Mouse (Mus musculus): ENCODE measurements at regions not wholly inside any gene's neighbourhood (a gene's known extent, or its start where the extent isn't known, plus 50 kb on each side); places are given as distances from the start of the nearest gene placed in this dataset.

DNA sequence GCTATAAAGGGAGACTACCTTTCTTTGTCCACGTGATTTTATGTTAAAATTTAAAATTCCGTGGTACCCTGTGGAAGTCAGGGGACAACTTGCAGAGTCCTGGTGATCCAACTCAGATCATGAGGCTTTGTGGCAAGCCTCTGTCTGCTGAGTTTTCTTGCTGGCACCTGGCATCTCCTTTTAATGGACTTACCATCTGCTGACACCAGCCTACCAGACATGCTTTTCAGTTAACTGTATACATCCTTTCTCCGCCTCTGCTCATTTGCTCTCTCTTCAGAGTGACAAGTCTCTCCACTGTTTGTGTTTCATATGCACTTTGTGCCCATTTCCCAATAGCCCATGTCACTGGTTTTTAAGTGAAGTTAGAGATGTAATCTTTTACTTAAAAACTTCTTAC, 382.1 kb upstream of the Kcnh8 start:
- H3K27ac ChIP-seq (ENCODE audit: low read length) = no peak overlapping the region
- H3K36me3 ChIP-seq (ENCODE audit: control insufficient read depth, insufficient read depth) = no peaks in the 10 kb centered on the region
- H3K9ac ChIP-seq (ENCODE audit: low read length) = no peak overlapping the region
- H3K27me3 ChIP-seq (ENCODE audit: control insufficient read depth, insufficient read depth, low read length) = no peaks in the 10 kb centered on the region
- H3K4me1 ChIP-seq (ENCODE audit: control insufficient read depth, insufficient read depth, low read length) = no peaks in the 10 kb centered on the region
- no peak overlapping the region for H3K4me2 ChIP-seq (ENCODE audit: low read depth, low read length)
- H3K4me3 ChIP-seq (ENCODE audit: low read length) = no peak overlapping the region
- no peaks in the 10 kb centered on the region for H3K9me3 ChIP-seq (replicated peaks; ENCODE audit: control insufficient read depth, low read length)
- 79% methylated on average over 3 of the region's 3 CpGs for WGBS
- no peak for ATAC-seq (replicated peaks; ENCODE audit: extremely low read depth, insufficient read depth, low FRiP score)

- ATAC-seq (replicated peaks; ENCODE audit: extremely low read depth, insufficient read depth, low FRiP score) = no peak
- Histone ChIP-seq H3K4me3 (ENCODE audit: low read length) (no peak overlapping the region), H3K36me3 (ENCODE audit: control insufficient read depth, insufficient read depth) (no peaks in the 10 kb centered on the region), H3K9me3 (replicated peaks; ENCODE audit: control insufficient read depth, low read length) (no peaks in the 10 kb centered on the region), H3K9ac (ENCODE audit: low read length) (no peak overlapping the region), H3K27me3 (ENCODE audit: control insufficient read depth, insufficient read depth, low read length) (no peaks in the 10 kb centered on the region), H3K27ac (ENCODE audit: low read length) (no peak overlapping the region), H3K4me2 (ENCODE audit: low read depth, low read length) (no peak overlapping the region), H3K4me1 (ENCODE audit: control insufficient read depth, insufficient read depth, low read length) (no peaks in the 10 kb centered on the region)
Measured at GRCm38 (mm10) chr17:52217411-52217810, 384.3 kb upstream of the Satb1 start.

DNA sequence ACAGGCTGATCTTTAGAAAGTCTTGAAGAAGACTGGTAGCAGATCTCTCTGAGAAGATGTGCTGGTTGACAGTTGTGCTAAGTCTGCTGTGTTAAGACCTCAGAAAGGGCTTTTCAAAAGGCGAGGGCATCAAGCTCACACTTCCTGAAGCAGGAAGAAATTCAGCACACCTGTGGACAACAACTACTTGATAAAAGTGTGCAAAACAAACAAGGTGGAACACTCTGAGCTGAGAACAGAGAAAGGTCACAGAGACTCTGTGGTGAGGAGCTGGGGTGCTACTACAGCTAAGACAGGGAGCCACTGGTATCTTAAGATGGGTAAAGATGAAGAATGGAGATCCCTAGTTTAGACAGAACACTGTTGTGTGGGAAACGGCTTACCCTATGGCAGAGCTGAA, 379.9 kb upstream of the Satb1 start:
- no peaks in the 10 kb centered on the region for H3K27me3 ChIP-seq (ENCODE audit: control insufficient read depth, insufficient read depth, low read length)

DNA sequence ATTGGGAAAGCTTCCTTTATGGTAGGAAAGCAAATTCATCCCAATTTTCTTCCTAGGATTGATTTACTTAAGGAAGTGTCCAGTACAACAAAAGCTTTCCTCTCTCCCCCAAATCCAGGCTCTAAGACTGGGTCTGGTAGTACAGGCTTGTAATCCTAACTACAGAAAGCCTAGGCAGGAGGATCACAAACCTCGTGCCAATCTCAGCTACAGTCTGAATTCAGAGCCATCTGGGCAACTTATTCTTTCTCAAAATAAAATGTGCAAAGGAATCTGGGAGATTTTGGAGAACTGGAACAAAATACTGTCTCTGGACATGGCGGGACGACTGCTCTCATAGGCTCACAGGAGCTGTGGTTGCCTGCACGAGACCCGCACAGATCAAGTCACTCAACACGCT, 377.4 kb upstream of the Satb1 start:
- H3K4me1 ChIP-seq (ENCODE audit: control insufficient read depth, insufficient read depth, low read length) = no peaks in the 10 kb centered on the region
- no peaks in the 10 kb centered on the region for H3K9me3 ChIP-seq (replicated peaks; ENCODE audit: control insufficient read depth, low read length)
- 71% methylated on average over 6 of the region's 6 CpGs for WGBS
- no peaks in the 10 kb centered on the region for H3K36me3 ChIP-seq (ENCODE audit: control insufficient read depth, insufficient read depth)
- no peak for ATAC-seq (replicated peaks; ENCODE audit: extremely low read depth, insufficient read depth, low FRiP score)
- H3K4me2 ChIP-seq (ENCODE audit: low read depth, low read length) = no peak overlapping the region
- no peak overlapping the region for H3K9ac ChIP-seq (ENCODE audit: low read length)
- no peak overlapping the region for H3K4me3 ChIP-seq (ENCODE audit: low read length)
- no peaks in the 10 kb centered on the region for H3K27me3 ChIP-seq (ENCODE audit: control insufficient read depth, insufficient read depth, low read length)
- H3K27ac ChIP-seq (ENCODE audit: low read length) = no peak overlapping the region

More for the DNA sequence above, 379.9 kb upstream of the Satb1 start:
- Histone ChIP-seq H3K4me2 (ENCODE audit: low read depth, low read length) (no peak overlapping the region), H3K27ac (ENCODE audit: low read length) (no peak overlapping the region; the same call in 1 of the 2 replicates), H3K4me3 (ENCODE audit: low read length) (no peak overlapping the region), H3K36me3 (ENCODE audit: control insufficient read depth, insufficient read depth) (no peaks in the 10 kb centered on the region), H3K9me3 (replicated peaks; ENCODE audit: control insufficient read depth, low read length) (no peaks in the 10 kb centered on the region), H3K4me1 (ENCODE audit: control insufficient read depth, insufficient read depth, low read length) (no peaks in the 10 kb centered on the region), H3K9ac (ENCODE audit: low read length) (no peak overlapping the region)
- 67% methylated on average over 2 of the region's 2 CpGs for WGBS
- peak; percentile 41; the same call in 1 of the 2 replicates for ATAC-seq (replicated peaks; ENCODE audit: extremely low read depth, insufficient read depth, low FRiP score)

DNA sequence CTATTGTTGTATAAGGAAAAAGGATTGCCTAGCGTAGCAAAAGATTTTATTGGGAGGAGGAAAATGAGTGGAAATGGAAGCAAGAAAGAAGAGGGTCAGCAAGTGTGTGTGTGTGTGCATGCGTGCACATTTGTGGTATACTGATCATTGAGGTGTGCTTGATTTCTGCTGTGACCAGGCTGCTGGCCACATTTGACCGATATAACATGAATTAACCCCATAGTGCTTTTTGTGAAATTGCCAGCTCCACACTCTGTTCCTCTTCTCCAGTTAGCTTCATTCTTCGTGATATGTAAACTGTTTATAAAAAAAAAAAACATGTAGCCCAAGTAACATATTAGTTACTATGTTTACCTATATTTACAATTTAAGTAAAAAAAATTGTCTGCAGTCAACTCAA, 364.6 kb upstream of the Satb1 start:
- Histone ChIP-seq H3K4me1 (ENCODE audit: control insufficient read depth, insufficient read depth, low read length) (no peaks in the 10 kb centered on the region), H3K36me3 (ENCODE audit: control insufficient read depth, insufficient read depth) (no peaks in the 10 kb centered on the region), H3K4me3 (ENCODE audit: low read length) (no peak overlapping the region), H3K9ac (ENCODE audit: low read length) (no peak overlapping the region), H3K9me3 (replicated peaks; ENCODE audit: control insufficient read depth, low read length) (no peaks in the 10 kb centered on the region), H3K27ac (ENCODE audit: low read length) (no peak overlapping the region), H3K27me3 (ENCODE audit: control insufficient read depth, insufficient read depth, low read length) (no peaks in the 10 kb centered on the region), H3K4me2 (ENCODE audit: low read depth, low read length) (no peak overlapping the region)
- WGBS = 86% methylated on average over 4 of the region's 4 CpGs
- no peak for ATAC-seq (replicated peaks; ENCODE audit: extremely low read depth, insufficient read depth, low FRiP score)

DNA sequence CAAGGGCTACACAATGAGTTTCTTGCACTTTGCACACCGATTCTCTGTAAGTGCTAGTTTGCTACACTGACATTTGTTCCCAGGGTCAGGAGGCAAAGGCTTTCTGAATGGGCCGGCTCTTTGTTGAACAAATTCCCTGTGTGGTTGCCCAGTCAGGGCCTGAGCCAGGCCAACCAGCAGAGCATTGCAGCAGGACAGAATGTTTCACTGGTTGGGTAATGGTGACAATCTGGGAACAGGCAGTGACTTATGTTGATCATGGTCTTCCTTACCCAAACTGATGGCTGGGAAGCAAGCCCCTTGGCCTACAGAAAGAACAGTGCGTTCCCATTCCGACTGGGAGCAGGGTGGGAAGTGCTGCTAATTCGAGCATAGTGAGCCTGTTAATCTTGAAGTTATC, 363.7 kb upstream of the Satb1 start:
- Histone ChIP-seq H3K4me1 (ENCODE audit: control insufficient read depth, insufficient read depth, low read length) (no peaks in the 10 kb centered on the region), H3K27me3 (ENCODE audit: control insufficient read depth, insufficient read depth, low read length) (no peaks in the 10 kb centered on the region), H3K27ac (ENCODE audit: low read length) (no peak overlapping the region), H3K36me3 (ENCODE audit: control insufficient read depth, insufficient read depth) (no peaks in the 10 kb centered on the region), H3K9me3 (replicated peaks; ENCODE audit: control insufficient read depth, low read length) (no peaks in the 10 kb centered on the region), H3K9ac (ENCODE audit: low read length) (no peak overlapping the region), H3K4me2 (ENCODE audit: low read depth, low read length) (no peak overlapping the region), H3K4me3 (ENCODE audit: low read length) (no peak overlapping the region)
- 79% methylated on average over 5 of the region's 5 CpGs for whole genome bisulfite sequencing
- no peak for ATAC-seq (replicated peaks; ENCODE audit: extremely low read depth, insufficient read depth, low FRiP score)

DNA sequence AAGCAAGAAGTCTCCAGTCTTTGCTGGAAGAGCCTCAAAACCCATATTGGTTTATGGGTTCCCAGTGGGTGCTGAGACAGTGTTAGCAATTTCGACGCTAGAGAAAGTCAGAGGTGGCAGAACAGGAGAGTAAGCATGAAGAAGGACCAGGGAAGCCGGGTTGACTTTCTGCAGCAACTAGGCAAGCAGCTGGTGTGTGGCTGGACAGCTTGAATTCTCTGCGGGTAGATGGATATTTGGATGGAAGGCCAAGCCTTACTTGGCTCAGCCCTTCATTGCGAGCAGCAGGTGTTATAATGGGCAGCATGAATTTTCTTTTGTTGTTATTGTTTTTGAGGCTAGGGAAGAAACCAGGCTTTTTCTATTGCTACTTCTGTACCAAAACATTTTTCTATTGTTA, 362.7 kb upstream of the Satb1 start:
- Histone ChIP-seq H3K9ac (ENCODE audit: low read length) (no peak overlapping the region), H3K27me3 (ENCODE audit: control insufficient read depth, insufficient read depth, low read length) (no peaks in the 10 kb centered on the region), H3K4me2 (ENCODE audit: low read depth, low read length) (no peak overlapping the region), H3K4me3 (ENCODE audit: low read length) (no peak overlapping the region), H3K36me3 (ENCODE audit: control insufficient read depth, insufficient read depth) (no peaks in the 10 kb centered on the region), H3K9me3 (replicated peaks; ENCODE audit: control insufficient read depth, low read length) (no peaks in the 10 kb centered on the region), H3K4me1 (ENCODE audit: control insufficient read depth, insufficient read depth, low read length) (no peaks in the 10 kb centered on the region), H3K27ac (ENCODE audit: low read length) (no peak overlapping the region)
- WGBS = 80% methylated on average over 5 of the region's 5 CpGs
- no peak for ATAC-seq (replicated peaks; ENCODE audit: extremely low read depth, insufficient read depth, low FRiP score)

GRCm38 (mm10) chr17:52191064-52191682, 358.1 kb upstream of the Satb1 start:
- Histone ChIP-seq H3K4me1 (ENCODE audit: control insufficient read depth, insufficient read depth, low read length) (no peaks in the 10 kb centered on the region), H3K27ac (ENCODE audit: low read length) (no peak overlapping the region)

GRCm38 (mm10) chr17:52182706-52183105, 349.6 kb upstream of the Satb1 start:
- H3K4me2 ChIP-seq (ENCODE audit: low read depth, low read length) = no peak overlapping the region
- no peaks in the 10 kb centered on the region for H3K4me1 ChIP-seq (ENCODE audit: control insufficient read depth, insufficient read depth, low read length)
- no peak overlapping the region for H3K4me3 ChIP-seq (ENCODE audit: low read length)
- H3K9me3 ChIP-seq (replicated peaks; ENCODE audit: control insufficient read depth, low read length) = no peaks in the 10 kb centered on the region
- no peaks in the 10 kb centered on the region for H3K27me3 ChIP-seq (ENCODE audit: control insufficient read depth, insufficient read depth, low read length)
- WGBS = 28% methylated on average over 3 of the region's 3 CpGs
- no peak overlapping the region for H3K9ac ChIP-seq (ENCODE audit: low read length)
- H3K27ac ChIP-seq (ENCODE audit: low read length) = no peak overlapping the region
- H3K36me3 ChIP-seq (ENCODE audit: control insufficient read depth, insufficient read depth) = no peaks in the 10 kb centered on the region
- ATAC-seq (replicated peaks; ENCODE audit: extremely low read depth, insufficient read depth, low FRiP score) = no peak

More at GRCm38 (mm10) chr17:52191064-52191682, 358.1 kb upstream of the Satb1 start:
- Histone ChIP-seq H3K36me3 (ENCODE audit: control insufficient read depth, insufficient read depth) (no peaks in the 10 kb centered on the region), H3K27me3 (ENCODE audit: control insufficient read depth, insufficient read depth, low read length) (no peaks in the 10 kb centered on the region), H3K4me2 (ENCODE audit: low read depth, low read length) (no peak overlapping the region), H3K4me3 (ENCODE audit: low read length) (no peak overlapping the region), H3K9me3 (replicated peaks; ENCODE audit: control insufficient read depth, low read length) (no peaks in the 10 kb centered on the region), H3K9ac (ENCODE audit: low read length) (no peak overlapping the region)
- ATAC-seq (replicated peaks; ENCODE audit: extremely low read depth, insufficient read depth, low FRiP score) = no peak
- 75% methylated on average over 6 of the region's 6 CpGs for WGBS
